Mouse (Mus musculus): Measurements from ENCODE around the gene Acap2.

Gene Acap2

GRCm38 (mm10) chr16:31167934-31168333 lies 33.1 kb downstream of the Acap2 start:
- DNase-seq (ENCODE audit: low spot score), result no peak

- DNase-seq (ENCODE audit: low spot score), result no peak
These were observed 33.8 kb downstream of the Acap2 start for GRCm38 (mm10) chr16:31167017-31167887.

GRCm38 (mm10) chr16:31165907-31166306 lies 35.1 kb downstream of the Acap2 start:
- no peak for DNase-seq (ENCODE audit: low spot score)

- DNase-seq (ENCODE audit: low spot score), result no peak
These were observed 35.6 kb downstream of the Acap2 start for GRCm38 (mm10) chr16:31165467-31165866.

- no peak for DNase-seq (ENCODE audit: low spot score)
These were observed 36.9 kb downstream of the Acap2 start for GRCm38 (mm10) chr16:31164125-31164524.

- DNase-seq (ENCODE audit: low spot score), result no peak
These were observed 40.6 kb downstream of the Acap2 start for GRCm38 (mm10) chr16:31160486-31160885.

- no peak for DNase-seq (ENCODE audit: low spot score)
These were observed 41.6 kb downstream of the Acap2 start for GRCm38 (mm10) chr16:31159491-31159890.

- DNase-seq (ENCODE audit: low spot score), result no peak
These were observed 51.2 kb downstream of the Acap2 start for GRCm38 (mm10) chr16:31149841-31150240.

- no peak for DNase-seq (ENCODE audit: low spot score)
These were observed 52.2 kb downstream of the Acap2 start for GRCm38 (mm10) chr16:31148891-31149290.

GRCm38 (mm10) chr16:31147766-31148165 lies 53.3 kb downstream of the Acap2 start:
- no peak for DNase-seq (ENCODE audit: low spot score)

GRCm38 (mm10) chr16:31141916-31142315 lies 59.1 kb downstream of the Acap2 start:
- no peak for DNase-seq (ENCODE audit: low spot score)

- DNase-seq (ENCODE audit: low spot score), result no peak
These were observed 64.3 kb downstream of the Acap2 start for GRCm38 (mm10) chr16:31136616-31137253.

- no peak for DNase-seq (ENCODE audit: low spot score)
These were observed 65.5 kb downstream of the Acap2 start for GRCm38 (mm10) chr16:31135519-31135918.

- DNase-seq (ENCODE audit: low spot score), result no peak
These were observed 69.5 kb downstream of the Acap2 start for GRCm38 (mm10) chr16:31131531-31131930.

GRCm38 (mm10) chr16:31128116-31128515 lies 72.9 kb downstream of the Acap2 start:
- no peak for DNase-seq (ENCODE audit: low spot score)

GRCm38 (mm10) chr16:31124991-31125390 lies 76.1 kb downstream of the Acap2 start:
- DNase-seq (ENCODE audit: low spot score), result no peak

- no peak for DNase-seq (ENCODE audit: low spot score)
These were observed 79.4 kb downstream of the Acap2 start for GRCm38 (mm10) chr16:31121612-31122011.

GRCm38 (mm10) chr16:31113596-31113995 lies 87.4 kb downstream of the Acap2 start:
- no peak for DNase-seq (ENCODE audit: low spot score)

- DNase-seq (ENCODE audit: low spot score), result no peak
These were observed 99.7 kb downstream of the Acap2 start for GRCm38 (mm10) chr16:31101352-31101751.

GRCm38 (mm10) chr16:31099906-31100305 lies 101.1 kb downstream of the Acap2 start:
- no peak for DNase-seq (ENCODE audit: low spot score)

GRCm38 (mm10) chr16:31094036-31094435 lies 107.0 kb downstream of the Acap2 start:
- no peak for DNase-seq (ENCODE audit: low spot score)

- DNase-seq (ENCODE audit: low spot score), result no peak
These were observed 107.9 kb downstream of the Acap2 start for GRCm38 (mm10) chr16:31093186-31093585.

GRCm38 (mm10) chr16:31081891-31082290 lies 119.2 kb downstream of the Acap2 start:
- no peak for DNase-seq (ENCODE audit: low spot score)

All from urinary bladder, postnatal 25 days (tissue).